ENCODE assay signal across 9 mouse cellular contexts in genomic region chr6:127529451-127529850, GRCm38 (mm10). TPM values are rescaled to one million over a fixed set of nuclear protein-coding genes. Genes with fewer than 3 reads are reported as not detected.
DNase-seq lines count a peak whose midpoint lies in the region; ATAC-seq lines count a peak whose summit lies in the region.
"Had no signal": no experiment of that assay in that cellular context is flagged by ENCODE, and none has a peak within 500 bp of the region (broad histone marks: within the 10 kb centered on the region; RNA-seq: fewer than 3 reads in every experiment).

No protein-coding gene starts in this region.

- no peaks in the 10 kb centered on the region for H3K27me3 ChIP-seq in heart, embryonic 14.5 days (ENCODE audit: control insufficient read depth, insufficient read depth, low read length)

- DNase-seq in 416B (ENCODE audit: low read depth) (peak; percentile 98), MN1 (ENCODE audit: low spot score) (peak; percentile 21), liver (peak; percentile 55)
- peak; percentile 91 to 93 for DNase-seq in cerebellum, postnatal 36 days
- peak; percentile 74 for DNase-seq in ovary, postnatal 14 days (ENCODE audit: low spot score)
- DNase-seq in thymus, postnatal 0 days (ENCODE audit: low spot score), result no peak
- no peak for DNase-seq in thymus, adult 18-20 months

- ATAC-seq in heart, embryonic 14.5 days (ENCODE audit: insufficient number of reproducible peaks, insufficient read depth, low FRiP score, low read depth), result peak; percentile 84

- 13% methylated on average over 2 of the region's 2 CpGs for WGBS in heart, embryonic 14.5 days

- H3K4me1 ChIP-seq in heart, embryonic 14.5 days (ENCODE audit: control insufficient read depth in 2 of 2, insufficient read depth in 2 of 2, low read length in 2 of 2), result peaks cover 12 to 20% of the 10 kb centered on the region in 2 experiments
- H3K4me1 ChIP-seq: limb, embryonic 13.5 days had no signal

- no peak overlapping the region for H3K9ac ChIP-seq in heart, embryonic 14.5 days (ENCODE audit: low read length)
- H3K9ac ChIP-seq: limb, embryonic 13.5 days had no signal

- peak overlapping the region; percentile 27; the same call in 1 of the 2 replicates for H3K4me2 ChIP-seq in heart, embryonic 14.5 days (ENCODE audit: low read length)
- H3K4me2 ChIP-seq: limb, embryonic 13.5 days had no signal

- H3K27ac ChIP-seq in heart, embryonic 14.5 days (replicated peaks in 1 of 2; ENCODE audit: control insufficient read depth in 1 of 2, insufficient read depth in 1 of 2, low read depth in 2 of 2, low read length in 2 of 2), result peak overlapping the region; percentile 64 to 78
- H3K27ac ChIP-seq: limb, embryonic 13.5 days had no signal

- H3K9me3 ChIP-seq in heart, embryonic 14.5 days (ENCODE audit: control insufficient read depth, low read length), result no peaks in the 10 kb centered on the region
- H3K9me3 ChIP-seq: limb, embryonic 13.5 days had no signal

- no peaks in the 10 kb centered on the region for H3K36me3 ChIP-seq in heart, embryonic 14.5 days (ENCODE audit: control insufficient read depth, insufficient read depth, low read length)
- H3K36me3 ChIP-seq: limb, embryonic 13.5 days had no signal

- no peak overlapping the region for H3K4me3 ChIP-seq in heart, embryonic 14.5 days (ENCODE audit: control insufficient read depth in 1 of 2, insufficient read depth in 1 of 2, low read depth in 1 of 2, low read length in 2 of 2)
- H3K4me3 ChIP-seq: limb, embryonic 13.5 days had no signal

RNA-seq across cellular contexts. Expression of gene Cracr2a, which starts 31.7 kb away (rescaled TPM):
- 1.3 and 1.4 TPM in 2 replicates for polyA plus RNA-seq in heart, embryonic 14.5 days (2014; fragmentation: Nextera tagmentation; extraction: Ambion mirVana)
- 2.0 and 2.7 TPM in 2 replicates for polyA plus RNA-seq in thymus, postnatal 0 days (2015; fragmentation: Nextera tagmentation; extraction: Ambion mirVana)

Comparison
In these comparisons a context has a peak if more than half of its experiments do, and no peak if none do; other contexts are left out.
1. DNase-seq: peak in 416B (single experiment), MN1 (single experiment), cerebellum, postnatal 36 days (2 of 2), liver (single experiment) and ovary, postnatal 14 days (single experiment); none in thymus, postnatal 0 days (single experiment) and thymus, adult 18-20 months (0 of 2).